Mouse (Mus musculus) spleen, embryonic (tissue): ENCODE results near the gene Maml1.

Experiments
- CTCF ChIA-PET: fragments of 350-600 bp; sonication (Branson Sonifier 250); formaldehyde crosslinking; loops from one replicate; lab custom pipeline; 2022; lab: Charles Lee

Gene Maml1

DNA sequence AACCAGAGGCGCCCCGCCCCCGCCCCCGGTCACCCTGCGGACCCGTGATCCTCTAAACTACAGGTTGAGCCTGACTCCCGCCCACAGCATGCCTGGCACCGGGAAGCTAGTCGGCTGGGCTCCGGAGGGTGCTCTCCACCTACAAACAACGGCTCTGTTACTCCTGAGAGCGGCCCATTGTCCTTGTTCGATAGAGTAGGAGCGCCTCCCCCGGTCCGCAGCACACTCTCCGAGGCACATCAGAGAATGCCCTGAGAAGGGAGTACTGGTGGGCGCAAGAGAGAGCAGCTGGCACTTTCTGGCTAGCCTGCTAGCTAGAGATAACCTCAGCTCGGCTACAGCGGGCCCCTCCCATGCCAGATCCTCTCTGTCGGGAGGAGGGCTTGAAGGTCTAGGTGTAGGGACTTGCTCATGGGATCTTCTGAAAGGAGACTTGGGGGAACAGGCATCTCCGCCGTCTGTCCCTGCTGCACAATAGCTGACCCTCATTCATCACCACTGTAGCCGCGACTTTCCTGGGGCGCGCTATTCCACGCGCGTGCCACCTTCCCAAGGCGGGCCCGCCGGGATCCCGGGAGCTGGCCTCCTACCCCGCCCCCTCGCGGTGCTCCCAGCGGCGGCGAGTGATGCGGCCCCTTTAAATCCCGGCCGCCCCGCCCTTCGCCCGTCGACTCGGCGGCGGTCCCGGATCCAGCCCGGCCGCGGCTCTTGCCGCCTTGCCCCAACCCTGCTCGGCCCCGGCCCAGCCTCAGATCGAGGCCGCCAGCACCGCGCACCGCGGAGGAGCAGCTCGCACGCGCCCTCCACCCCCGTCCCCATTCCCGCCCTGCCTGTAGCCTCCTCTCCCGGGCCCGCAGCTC is 67.2 kb downstream of the Maml1 start:
- CTCF ChIA-PET: interaction anchor here (0.7 to 1.3 kb wide), 2 partner anchors 45 to 239 kb away, joined by 3 to 5 read pairs; no protein-coding TSS in a partner anchor

DNA sequence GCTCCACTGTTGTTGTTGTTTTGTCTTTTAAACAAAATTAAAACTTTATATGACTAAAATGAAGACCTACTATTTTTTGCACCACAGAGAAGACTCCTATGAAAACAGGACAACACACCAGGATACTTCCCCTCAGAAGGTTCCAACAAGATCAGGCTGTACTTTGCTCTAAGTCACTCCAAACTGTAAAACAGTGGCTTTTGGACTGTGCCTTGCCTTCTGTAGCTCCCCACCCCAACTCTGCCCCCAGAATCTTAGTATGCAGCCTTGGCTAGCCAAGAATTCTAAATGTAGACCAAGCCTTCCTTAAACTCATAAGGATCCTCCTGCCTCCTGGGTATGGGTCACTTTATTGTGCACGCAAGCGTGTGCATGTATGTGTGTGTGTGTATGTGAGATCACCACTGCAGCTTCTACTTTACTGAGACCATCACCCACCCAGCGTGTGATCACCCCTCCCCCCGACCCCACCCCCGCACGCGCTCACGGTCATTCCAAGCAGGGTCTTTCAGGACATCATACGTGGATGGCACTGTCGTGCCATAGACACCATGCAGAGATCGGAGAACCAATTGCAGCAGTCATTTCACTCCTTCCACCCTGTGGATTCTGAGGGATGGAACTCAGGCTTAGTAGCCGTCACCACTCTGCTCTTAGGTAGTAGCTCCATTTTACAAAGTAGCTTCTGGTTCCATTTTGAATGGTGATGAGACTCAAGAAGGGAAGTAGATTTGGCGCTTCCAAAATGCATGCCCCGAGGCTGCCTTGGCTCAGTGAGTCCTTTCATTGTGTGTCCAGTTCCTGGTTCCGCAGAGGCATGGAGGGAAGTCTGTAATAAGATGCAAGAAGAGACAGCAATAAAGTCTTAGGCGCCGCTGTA is 68.1 kb downstream of the Maml1 start:
- CTCF ChIA-PET: interaction anchor here (0.7 kb wide), 1 partner anchor 46 kb away, joined by 5 read pairs; no protein-coding TSS in a partner anchor

DNA sequence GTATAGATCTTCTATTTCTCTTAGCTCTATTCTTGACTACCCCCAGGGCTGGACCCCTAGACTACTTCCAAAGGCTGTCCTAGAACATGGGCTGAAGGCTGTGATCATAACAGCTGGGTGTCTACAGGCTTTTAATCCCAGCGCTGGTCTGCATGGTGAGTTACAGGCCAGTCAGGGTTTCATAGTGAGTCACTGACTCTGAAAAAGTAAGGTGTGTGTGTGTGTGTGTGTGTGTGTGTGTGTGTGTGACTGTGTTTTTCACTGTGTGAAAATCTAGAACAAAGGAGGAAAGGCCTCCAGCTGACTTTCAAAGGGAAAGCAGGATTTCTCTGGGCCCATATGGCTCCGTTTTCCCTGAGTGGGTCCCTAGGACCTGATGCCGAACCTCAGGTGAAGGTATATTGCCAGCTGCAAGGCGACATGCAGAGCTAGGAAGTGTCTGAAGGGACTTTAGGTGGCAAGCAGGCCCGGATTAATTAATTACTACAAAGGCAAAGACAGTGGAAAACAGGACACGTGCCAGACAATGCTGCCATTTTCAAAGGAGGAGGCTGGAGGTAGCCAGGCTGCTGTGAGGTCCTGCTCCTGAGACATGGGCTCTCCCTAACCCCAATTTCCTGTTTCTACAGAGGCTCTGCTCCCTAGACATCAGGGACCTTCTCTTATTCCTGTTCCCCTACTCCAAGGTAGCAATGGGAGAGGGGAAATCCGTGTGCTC is 69.4 kb downstream of the Maml1 start:
- CTCF ChIA-PET: no interaction called here

DNA sequence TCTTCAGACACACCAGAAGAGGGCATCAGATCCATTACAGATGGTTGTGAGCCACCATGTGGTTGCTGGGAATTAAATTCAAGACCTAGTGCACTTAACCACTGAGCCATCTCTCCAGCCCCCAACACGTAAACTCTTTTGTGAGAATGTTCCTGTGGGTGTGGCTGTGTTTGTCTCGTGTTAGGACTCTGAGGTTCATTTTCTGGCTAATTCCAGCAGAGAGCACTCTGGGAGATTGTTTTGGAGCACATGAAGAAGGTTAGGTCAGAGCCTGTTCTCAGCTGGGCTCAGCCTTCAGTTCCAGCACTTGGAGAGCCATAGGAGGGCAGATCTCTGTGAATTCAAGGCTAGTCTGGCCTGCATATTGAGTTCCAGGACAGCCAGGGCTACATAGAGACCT is 72.3 kb downstream of the Maml1 start:
- CTCF ChIA-PET: interaction anchor here (1.0 kb wide), 1 partner anchor 12 kb away, joined by 3 read pairs; no protein-coding TSS in a partner anchor

DNA sequence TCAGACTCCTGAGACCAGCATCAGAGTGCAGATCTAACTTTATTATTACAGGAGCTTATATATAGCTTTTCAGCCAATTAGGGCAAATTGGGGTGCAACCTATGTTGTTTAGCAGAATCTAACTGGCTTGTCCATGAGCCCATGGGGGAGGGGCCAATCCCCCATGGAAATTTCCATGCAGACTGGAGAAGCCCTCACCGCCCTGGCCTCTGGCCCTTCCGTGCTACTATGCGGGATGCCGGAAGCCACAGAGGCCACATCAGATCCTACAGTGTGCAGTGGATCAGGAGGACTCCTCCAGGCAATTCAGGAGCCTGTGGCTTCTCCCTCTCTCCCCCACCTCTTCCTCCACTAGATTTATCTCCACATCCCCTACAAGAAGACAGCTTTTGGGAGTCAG is 74.3 kb downstream of the Maml1 start:
- CTCF ChIA-PET: no interaction called here

DNA sequence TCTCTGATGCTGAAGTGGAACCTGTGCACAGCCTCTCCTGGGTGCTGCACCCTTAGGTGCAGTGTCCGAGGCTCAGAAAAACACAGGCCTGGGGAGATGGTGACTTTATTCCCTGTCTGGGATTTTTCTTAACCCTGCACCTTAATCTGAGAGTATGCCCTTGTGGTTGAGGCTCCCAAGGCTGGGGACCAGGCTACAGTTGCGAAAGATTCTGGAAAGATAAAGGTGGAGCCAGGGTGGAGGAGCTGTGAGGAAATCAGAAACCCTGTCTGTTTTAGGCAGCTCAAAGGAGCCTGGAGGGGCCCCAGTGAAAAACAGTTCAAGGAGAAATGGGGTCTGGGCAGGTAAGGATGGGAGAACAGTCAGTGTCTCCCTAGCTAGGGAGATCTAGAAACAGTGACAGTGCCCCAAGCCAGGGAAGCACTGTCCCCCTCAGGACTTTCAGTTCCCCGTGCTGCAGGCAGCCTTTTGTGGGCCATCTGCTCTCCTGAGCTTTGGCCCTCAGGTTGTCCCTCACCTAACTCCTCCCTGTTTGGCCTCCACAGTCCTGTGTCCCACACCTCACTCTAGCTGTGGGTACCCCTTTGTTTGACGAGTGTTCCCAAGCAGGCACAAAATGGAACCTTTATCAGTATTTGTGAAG is 75.3 kb downstream of the Maml1 start:
- CTCF ChIA-PET: interaction anchor here (0.6 to 1.0 kb wide), 3 partner anchors 11 to 383 kb away, joined by 3 to 12 read pairs (median 3); no protein-coding TSS in a partner anchor

DNA sequence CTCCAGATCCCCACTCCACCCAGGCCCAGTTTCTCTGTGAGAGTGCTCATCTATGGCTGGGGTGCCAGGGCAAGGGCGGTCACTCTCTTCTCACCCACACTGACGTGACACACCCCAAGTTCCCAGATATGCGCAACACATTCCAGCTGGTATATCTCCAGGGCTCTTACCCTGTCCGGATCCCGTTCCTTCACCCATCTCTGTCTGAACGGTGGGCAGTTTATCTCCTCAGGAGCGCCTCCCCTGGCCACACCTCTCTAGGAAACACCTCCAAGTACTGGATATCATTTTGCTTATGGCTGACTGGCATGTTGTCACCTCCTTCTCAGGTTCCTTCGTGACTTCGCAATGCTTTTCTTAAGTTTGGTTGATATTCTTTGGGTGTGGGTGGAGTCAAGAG is 76.5 kb downstream of the Maml1 start:
- CTCF ChIA-PET: no interaction called here

DNA sequence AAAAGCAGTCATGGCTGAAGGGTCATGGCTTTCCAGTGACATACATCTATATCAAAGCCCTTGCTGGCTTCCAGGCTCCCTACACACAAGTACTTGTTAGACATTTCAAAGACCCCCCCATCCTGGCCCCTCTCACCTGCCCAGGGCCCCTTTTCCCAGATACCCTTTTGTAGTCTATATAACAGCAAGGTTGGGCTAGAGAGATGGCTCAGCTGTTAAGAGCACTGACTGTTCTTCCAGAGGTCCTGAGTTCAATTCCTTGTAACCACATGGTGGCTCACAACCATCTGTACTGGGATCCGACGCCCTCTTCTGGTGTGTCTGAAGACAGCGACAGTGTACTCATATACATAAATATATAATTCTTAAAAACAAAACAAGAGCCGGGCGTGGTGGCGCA is 77.5 kb downstream of the Maml1 start:
- CTCF ChIA-PET: no interaction called here

DNA sequence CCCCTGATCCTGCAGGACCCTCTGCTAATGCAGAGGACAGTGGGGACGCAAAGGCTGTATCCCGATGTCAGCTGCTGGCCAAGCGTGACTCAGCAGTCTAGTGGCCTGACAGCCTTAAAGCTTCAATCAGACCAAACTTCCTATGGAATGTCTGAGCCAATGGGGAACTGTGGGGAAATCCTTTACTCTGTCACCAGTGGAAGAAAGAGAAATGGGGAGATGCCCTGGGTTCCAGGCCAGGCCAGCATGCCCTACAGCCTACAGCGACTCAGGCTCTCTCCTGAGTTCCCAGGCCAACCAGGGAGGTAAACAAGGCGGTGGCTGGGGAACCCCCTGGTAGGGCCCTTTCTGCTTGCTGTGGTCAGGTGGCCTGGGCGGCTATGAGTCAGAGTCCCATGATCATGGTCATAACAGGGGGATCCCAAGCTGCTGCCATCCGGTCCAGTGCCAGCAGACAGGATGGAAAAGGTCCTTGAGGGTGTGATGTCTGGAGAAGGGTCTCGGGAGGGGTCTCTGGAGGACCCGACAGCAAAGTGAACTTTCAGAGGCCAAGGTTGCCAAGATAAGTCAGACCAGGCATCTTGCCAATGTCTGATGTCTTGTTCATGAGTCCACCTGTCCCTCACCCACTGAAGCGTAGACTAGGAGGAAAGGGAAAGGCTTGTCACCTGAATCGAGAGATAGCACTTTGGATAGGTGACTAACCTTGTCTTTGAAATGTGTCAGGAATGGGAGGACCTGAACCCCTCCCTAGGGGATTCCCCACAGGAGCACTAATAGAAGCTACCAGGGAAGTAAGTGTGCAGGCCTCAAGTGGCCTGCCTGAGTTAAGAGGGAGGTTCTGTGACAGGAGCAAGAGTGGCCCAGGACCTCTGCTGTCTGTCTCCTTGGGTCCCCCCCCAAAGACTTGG is 79.0 kb downstream of the Maml1 start:
- CTCF ChIA-PET: interaction anchor here (0.5 to 0.6 kb wide), 2 partner anchors 195 to 519 kb away, joined by 8 to 10 read pairs; no protein-coding TSS in a partner anchor

DNA sequence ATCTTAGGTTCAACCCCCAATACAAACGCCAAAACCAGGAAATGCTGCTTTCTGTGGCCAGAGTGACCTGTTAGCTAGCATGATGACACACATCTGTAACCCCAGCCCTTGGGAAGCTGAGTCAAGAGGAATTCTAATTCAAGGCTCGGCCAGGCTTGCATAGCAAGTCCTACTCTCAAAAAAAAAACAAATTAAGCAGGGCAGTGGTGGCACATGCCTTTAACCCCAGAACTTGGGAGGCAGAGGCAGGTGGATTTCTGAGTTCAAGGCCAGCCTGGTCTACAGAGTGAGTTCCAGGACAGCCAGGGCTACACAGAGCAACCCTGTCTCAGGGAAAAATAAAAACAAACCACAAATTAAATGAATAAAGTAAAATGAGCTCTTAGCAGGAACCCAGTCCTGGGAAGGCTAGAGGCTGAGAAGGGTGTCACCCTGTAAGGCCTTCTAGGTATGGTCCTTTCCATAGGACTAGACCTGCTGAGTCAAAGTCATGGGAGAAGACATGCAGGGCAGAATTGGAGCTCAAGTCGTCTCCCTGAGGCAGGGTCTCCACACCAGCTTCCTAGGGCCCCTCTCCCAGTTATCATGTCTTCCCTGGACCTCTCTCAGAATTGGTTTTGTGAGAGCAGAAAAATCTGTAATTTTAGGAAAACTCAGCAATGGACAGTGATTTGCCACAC is 79.9 kb downstream of the Maml1 start:
- CTCF ChIA-PET: interaction anchor here (0.6 to 1.0 kb wide), 4 partner anchors 19 to 970 kb away, joined by 3 to 10 read pairs (median 10); no protein-coding TSS in a partner anchor

DNA sequence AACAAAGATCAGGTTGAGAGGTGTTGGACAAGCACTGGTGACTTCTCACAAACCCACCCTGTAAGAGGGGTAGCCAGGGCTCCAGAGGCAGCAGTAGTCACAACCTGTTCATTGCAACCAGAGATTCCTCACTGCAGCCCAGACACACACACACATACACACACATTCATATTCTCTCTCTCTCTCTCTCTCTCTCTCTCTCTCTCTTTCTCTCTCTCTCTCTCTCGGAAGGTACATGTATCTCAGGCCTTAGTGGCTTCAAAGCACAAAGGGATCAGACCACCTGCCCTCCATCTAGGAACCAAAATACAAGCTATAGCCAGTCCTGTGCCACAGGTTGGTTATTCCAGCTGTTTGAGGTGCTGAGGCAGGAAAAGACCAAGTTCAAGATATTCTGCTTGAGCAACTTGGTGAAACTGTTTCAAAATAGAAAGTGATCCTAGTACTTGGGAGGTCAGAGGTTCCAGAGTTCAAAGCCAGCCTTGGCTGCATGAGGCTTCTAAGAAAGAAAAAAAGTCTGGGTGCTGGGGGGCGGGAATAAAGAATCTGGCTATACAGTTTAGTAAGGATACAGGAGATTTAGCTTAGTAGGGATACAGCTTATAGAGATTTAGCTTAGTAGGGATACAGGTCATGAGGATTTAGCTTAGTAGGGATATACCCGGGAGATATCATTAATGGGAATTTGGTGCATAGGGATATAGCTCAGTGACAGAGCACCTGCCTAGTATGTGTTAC is 80.6 kb downstream of the Maml1 start:
- CTCF ChIA-PET: interaction anchor here (0.7 to 1.0 kb wide), 3 partner anchors 19 to 969 kb away, joined by 3 to 10 read pairs (median 9); no protein-coding TSS in a partner anchor

DNA sequence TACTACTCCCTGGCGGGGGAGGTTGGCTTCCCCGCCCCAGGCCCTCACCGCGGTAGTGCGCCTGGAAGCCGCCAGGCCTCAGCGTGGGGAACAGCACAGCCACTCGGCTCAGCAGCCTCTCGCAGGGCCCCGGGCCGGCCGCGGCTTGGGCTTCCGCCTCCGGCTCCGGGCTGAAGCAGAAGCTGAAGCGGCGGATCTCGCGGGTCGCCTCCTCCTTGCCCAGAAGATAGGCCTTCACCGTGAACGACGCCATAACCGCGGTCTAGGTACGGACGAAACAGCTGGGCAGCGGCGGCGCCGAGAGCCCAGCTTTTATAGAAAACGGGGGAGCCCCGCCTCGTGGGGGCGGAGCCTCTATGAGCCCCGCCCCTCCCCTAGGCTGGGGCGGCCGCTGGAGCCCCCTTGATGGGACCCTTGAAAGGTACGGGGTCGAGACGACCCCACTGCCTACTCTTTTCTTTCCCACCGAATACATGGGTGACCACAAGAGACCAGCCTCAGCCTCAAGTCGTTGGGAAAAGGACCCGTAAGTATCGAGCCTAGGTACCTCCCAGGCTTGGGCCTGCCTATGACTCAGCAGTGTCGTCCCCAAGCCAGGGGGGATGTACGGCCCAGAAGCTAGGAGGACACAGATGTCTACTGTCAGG is 81.5 kb downstream of the Maml1 start, which contains the start of the genes Sqstm1 and Mgat4b:
Gene Sqstm1 (minus strand): TSS at position 323 of the 647 bp plus-strand sequence.
Gene Mgat4b (plus strand): TSS at position 386 of the 647 bp plus-strand sequence.
- CTCF ChIA-PET: no interaction called here

DNA sequence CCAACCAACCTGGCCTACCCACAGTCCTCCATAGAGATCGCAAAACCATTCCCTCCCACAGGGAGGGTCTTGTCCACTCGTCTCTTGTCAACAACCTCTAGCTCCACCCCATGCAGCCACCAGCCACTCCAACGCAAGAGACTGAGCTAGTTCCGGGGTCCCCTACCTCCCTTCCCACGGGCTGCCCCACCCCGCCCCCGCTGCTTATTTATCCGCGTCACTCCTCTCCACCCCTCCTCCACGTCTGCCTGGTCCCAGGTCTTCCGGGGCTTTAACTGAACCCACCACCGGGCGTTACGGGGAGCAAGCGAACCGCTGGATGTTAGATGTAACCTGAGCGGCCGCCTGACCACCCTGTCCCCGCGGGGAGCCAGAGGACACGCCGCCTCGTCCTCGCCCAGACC is 82.0 kb downstream of the Maml1 start:
- CTCF ChIA-PET: no interaction called here

DNA sequence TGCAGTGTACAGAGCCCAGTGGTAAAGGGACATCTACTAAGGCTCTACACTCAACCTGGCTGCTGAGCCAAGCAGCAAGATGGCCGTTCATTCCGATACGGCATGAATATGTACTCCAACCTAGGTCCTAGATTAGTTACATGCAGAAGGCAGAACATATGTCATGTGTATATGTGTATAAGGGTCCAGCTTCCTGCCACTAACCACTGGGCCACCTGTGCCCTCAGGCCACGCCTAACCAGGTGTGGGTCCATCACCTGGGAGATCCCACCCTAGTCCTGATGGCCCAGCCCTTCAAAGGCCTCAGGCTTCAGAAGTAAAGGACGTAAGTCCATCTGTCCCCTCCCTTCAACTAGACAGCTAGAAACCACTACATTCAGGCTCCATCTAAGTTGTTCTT is 84.1 kb downstream of the Maml1 start:
- CTCF ChIA-PET: no interaction called here

DNA sequence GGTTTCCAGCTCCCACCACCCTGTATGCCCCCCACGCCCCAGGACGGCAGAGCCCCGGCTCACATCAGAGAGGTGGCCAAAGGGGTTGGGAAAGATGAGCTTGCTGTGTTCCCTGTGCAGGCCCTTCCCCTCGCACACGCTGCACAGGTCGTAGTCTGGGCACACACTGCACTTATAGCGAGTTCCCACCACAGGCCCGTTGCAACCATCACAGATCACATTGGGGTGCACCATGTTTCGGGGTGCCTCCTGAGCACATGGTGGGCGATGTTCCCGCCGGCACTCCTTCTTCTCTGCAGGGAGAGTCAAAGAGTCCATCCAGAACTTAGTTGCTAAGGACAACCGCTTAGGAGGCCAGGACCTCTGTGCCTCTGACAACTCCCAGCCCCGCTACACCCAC is 84.8 kb downstream of the Maml1 start:
- CTCF ChIA-PET: no interaction called here

DNA sequence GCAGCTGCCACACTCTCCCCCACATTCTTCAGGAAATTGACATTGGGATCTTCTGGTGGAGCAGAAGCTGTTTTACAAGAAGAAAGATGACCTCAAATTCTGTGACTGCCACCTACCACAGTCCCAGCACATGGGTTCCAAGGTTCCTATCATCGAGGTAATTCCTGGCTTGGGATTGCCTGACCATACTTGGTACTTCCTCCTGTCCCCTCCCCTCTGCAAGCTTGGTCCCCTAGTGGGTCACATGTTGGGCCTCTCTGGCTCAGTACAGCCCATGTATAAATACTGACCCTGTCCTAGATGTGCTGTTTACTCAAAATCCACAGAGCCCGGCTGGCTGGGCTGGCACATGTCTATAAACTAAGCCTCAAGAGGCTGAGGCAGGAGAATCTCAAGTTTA is 86.1 kb downstream of the Maml1 start:
- CTCF ChIA-PET: interaction anchor here (1.2 kb wide), 1 partner anchor 11 kb away, joined by 3 read pairs; no protein-coding TSS in a partner anchor
